Mouse (Mus musculus) retina, postnatal 7 days (tissue): ENCODE data around the gene Nsun3.
"Not testable (repeated sequence)": the region's sequence is repeated elsewhere in the genome, so short reads cannot be mapped to it uniquely, and the experiment has no call there.

Source experiments
- DNase-seq: peaks from one replicate; pipeline ENCODE4 v3.0.0-alpha.2; 2012; ENCODE audit warnings: low read depth, low spot score

Gene Nsun3

GRCm38 (mm10) chr16:62753597-62753996, 33.0 kb downstream of the Nsun3 start:
- no peak for DNase-seq

GRCm38 (mm10) chr16:62753079-62753478, 33.5 kb downstream of the Nsun3 start:
- no peak for DNase-seq

GRCm38 (mm10) chr16:62745875-62746274, 40.7 kb downstream of the Nsun3 start:
- DNase-seq, result no peak

GRCm38 (mm10) chr16:62734359-62734758, 52.3 kb downstream of the Nsun3 start:
- DNase-seq, result no peak

- DNase-seq, result no peak
These were observed 56.3 kb downstream of the Nsun3 start for GRCm38 (mm10) chr16:62730291-62730690.

- no peak for DNase-seq
These were observed 56.8 kb downstream of the Nsun3 start for GRCm38 (mm10) chr16:62729846-62730245.

- not testable (repeated sequence) for DNase-seq
These were observed 68.4 kb downstream of the Nsun3 start for GRCm38 (mm10) chr16:62718255-62718654.

- DNase-seq, result no peak
These were observed 96.2 kb downstream of the Nsun3 start for GRCm38 (mm10) chr16:62690436-62690835.

GRCm38 (mm10) chr16:62686073-62686472, 100.5 kb downstream of the Nsun3 start:
- DNase-seq, result no peak

- no peak for DNase-seq
These were observed 101.1 kb downstream of the Nsun3 start for GRCm38 (mm10) chr16:62685494-62685893.
